Mouse (Mus musculus): ENCODE results near the gene Slc51b. TPM values are rescaled to one million over a fixed set of nuclear protein-coding genes. Genes with fewer than 3 reads are reported as not detected.

Gene Slc51b
- polyA plus RNA-seq, 1 experiment from 2014 or later, result 16.4 TPM

DNA sequence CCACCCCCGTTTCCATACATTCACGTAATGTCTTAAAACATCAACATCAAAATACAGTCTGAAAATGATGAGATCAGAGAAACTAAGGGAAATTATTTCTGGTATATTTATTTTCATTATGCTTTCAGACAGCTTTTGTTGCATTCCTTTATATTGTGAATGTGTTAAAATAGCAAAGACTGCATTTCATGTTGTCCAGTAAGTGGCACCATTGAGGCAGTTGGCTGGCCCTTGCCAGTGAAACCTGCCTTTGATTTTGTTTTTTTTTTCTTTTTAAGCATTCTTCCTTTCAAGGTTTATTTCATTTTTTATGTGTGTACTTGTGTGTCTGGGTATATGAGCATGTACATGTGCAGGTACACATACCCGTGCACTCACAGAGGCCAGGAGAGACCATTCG, 21.9 kb upstream of the Slc51b start:
- Histone ChIP-seq H3K27ac (ENCODE audit: low read length) (no peak overlapping the region), H3K4me3 (ENCODE audit: low read length) (no peak overlapping the region), H3K9ac (ENCODE audit: low read depth, low read length) (no peak overlapping the region), H3K36me3 (ENCODE audit: control insufficient read depth, insufficient read depth, low read length) (peaks cover 21% of the 10 kb centered on the region), H3K9me3 (ENCODE audit: control insufficient read depth, low read length) (no peaks in the 10 kb centered on the region), H3K4me1 (ENCODE audit: control insufficient read depth, insufficient read depth, low read length) (no peaks in the 10 kb centered on the region), H3K4me2 (ENCODE audit: low read depth, low read length) (no peak overlapping the region), H3K27me3 (replicated peaks; ENCODE audit: control insufficient read depth, insufficient read depth, low read length) (no peaks in the 10 kb centered on the region)
- 94% methylated on average over 4 of the region's 4 CpGs for WGBS
- ATAC-seq, result no peak

DNA sequence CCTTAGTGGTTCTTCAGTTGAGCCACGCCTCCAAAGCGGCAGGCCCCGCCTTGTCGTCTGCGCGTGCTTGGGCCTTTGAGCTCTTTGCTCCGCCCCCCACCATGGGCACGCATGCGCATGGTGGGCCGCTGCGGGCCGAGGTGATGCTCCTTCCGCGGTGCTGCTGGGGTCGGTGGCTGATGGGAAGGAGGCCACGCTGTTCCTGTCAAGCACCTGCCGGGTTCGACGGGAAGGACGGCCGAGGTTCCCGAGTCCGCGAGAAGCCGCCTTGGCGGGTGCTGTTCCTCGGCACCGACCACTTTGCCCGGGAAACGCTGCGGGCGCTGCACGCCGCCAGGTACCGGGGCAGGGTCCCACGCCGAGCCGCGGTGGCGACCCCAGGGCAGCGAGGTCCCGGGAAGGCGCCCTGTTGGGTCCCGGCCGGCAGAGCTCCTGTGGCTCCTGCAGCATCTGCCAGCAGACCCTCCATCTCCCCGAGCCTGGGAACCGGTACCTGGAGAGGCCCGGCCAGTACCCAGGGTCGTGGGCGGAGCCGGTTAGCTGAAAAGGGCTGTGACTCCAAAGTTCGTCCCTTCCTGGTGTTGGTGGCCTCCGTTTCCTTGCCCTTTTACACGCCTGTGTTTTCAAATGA, 13.0 kb upstream of the Slc51b start, which contains the start of gene Mtfmt:
Gene Mtfmt (plus strand): TSS at position 112 of the 631 bp plus-strand sequence.
- Histone ChIP-seq H3K9ac (ENCODE audit: low read depth, low read length) (peak within 1 kb of the TSS; percentile 87), H3K4me3 (ENCODE audit: low read length) (peak within 1 kb of the TSS; percentile 99), H3K4me1 (ENCODE audit: control insufficient read depth, insufficient read depth, low read length) (no peaks in the 10 kb centered on the region), H3K9me3 (ENCODE audit: control insufficient read depth, low read length) (no peaks in the 10 kb centered on the region), H3K36me3 (ENCODE audit: control insufficient read depth, insufficient read depth, low read length) (0 out of 2 replicates have a peak, but pooled peaks cover under 1% of the 10 kb centered on the region), H3K27me3 (replicated peaks; ENCODE audit: control insufficient read depth, insufficient read depth, low read length) (0 out of 2 replicates have a peak, but pooled peaks cover 2% of the 10 kb centered on the region), H3K27ac (ENCODE audit: low read length) (peak within 1 kb of the TSS; percentile 51), H3K4me2 (ENCODE audit: low read depth, low read length) (peak within 1 kb of the TSS; percentile 56)
- under 1% methylated on average over 54 of the region's 54 CpGs for WGBS
- ATAC-seq, result peak; percentile 93

DNA sequence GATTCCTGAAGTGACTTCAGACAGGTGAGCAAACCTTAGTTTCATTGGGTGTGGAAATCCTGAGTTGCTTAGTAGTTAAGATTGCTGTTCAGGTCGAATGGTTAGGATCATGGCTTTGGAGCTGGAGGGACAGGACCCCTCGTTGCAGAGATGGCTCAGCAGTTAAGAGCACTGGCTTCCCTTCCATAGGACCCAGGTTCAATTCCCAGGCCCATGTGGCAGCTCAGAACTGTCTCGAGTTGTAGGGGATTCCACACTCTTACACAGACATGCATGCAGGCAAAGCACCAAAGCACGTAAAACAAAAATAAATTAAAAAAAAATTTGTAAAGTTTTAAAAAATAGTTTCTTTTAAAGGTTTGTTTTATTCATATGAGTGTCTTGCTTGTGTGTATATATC, 12.5 kb upstream of the Slc51b start:
- Histone ChIP-seq H3K27me3 (replicated peaks; ENCODE audit: control insufficient read depth, insufficient read depth, low read length) (0 out of 2 replicates have a peak, but pooled peaks cover 2% of the 10 kb centered on the region), H3K36me3 (ENCODE audit: control insufficient read depth, insufficient read depth, low read length) (no peaks in the 10 kb centered on the region), H3K4me3 (ENCODE audit: low read length) (no peak overlapping the region), H3K9me3 (ENCODE audit: control insufficient read depth, low read length) (no peaks in the 10 kb centered on the region), H3K27ac (ENCODE audit: low read length) (no peak overlapping the region), H3K4me2 (ENCODE audit: low read depth, low read length) (no peak overlapping the region), H3K4me1 (ENCODE audit: control insufficient read depth, insufficient read depth, low read length) (no peaks in the 10 kb centered on the region), H3K9ac (ENCODE audit: low read depth, low read length) (no peak overlapping the region)
- ATAC-seq, result peak; percentile 36
- 71% methylated on average over 4 of the region's 4 CpGs for WGBS

DNA sequence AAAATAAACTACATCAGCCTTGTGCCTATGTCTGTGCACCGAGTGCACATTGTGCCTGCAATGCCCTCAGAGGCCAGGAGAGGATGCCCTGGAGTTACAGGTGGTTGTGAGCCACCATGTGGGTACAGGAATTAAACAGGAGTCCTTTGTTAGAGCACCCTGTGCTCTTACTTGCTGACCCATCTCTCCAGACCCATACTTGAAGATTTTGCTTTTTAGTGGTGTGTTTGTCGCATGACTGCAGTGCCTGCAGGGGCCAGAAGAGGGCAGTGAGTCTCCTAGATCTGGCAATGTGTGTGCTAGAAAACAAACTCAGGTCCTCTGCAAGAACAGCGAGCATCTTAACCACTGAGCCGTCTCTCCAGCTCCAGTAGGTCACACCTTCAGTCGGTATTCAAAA, 11.4 kb upstream of the Slc51b start:
- 67% methylated on average over 5 of the region's 5 CpGs for WGBS
- Histone ChIP-seq H3K4me3 (ENCODE audit: low read length) (no peak overlapping the region), H3K4me2 (ENCODE audit: low read depth, low read length) (no peak overlapping the region), H3K9me3 (ENCODE audit: control insufficient read depth, low read length) (no peaks in the 10 kb centered on the region), H3K27ac (ENCODE audit: low read length) (no peak overlapping the region), H3K27me3 (replicated peaks; ENCODE audit: control insufficient read depth, insufficient read depth, low read length) (0 out of 2 replicates have a peak, but pooled peaks cover 2% of the 10 kb centered on the region), H3K9ac (ENCODE audit: low read depth, low read length) (no peak overlapping the region), H3K36me3 (ENCODE audit: control insufficient read depth, insufficient read depth, low read length) (no peaks in the 10 kb centered on the region), H3K4me1 (ENCODE audit: control insufficient read depth, insufficient read depth, low read length) (no peaks in the 10 kb centered on the region)
- ATAC-seq, result no peak

DNA sequence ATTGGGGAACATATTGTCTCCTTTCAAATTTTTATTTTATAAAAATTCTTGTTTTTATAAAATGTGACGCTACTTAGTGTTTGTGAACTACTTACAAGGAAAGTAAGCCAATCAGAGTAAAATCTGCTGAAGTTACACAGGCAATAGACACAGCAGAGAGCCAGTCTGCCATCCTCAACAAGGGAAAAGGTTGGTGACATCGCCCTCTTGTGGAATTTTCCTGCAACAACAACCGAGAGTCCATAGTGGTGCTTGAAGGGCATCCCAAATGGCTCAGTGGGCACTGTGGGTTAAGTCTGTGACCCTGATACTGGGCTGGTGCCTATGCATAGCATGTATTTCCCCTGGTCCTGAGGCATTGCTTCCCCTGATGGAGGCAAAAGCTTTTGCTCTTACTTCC, 9.5 kb upstream of the Slc51b start:
- 1% methylated on average over 3 of the region's 3 CpGs for WGBS
- Histone ChIP-seq H3K27me3 (replicated peaks; ENCODE audit: control insufficient read depth, insufficient read depth, low read length) (0 out of 2 replicates have a peak, but pooled peaks cover 2% of the 10 kb centered on the region), H3K4me3 (ENCODE audit: low read length) (no peak overlapping the region), H3K36me3 (ENCODE audit: control insufficient read depth, insufficient read depth, low read length) (no peaks in the 10 kb centered on the region), H3K4me2 (ENCODE audit: low read depth, low read length) (no peak overlapping the region), H3K9ac (ENCODE audit: low read depth, low read length) (no peak overlapping the region), H3K9me3 (ENCODE audit: control insufficient read depth, low read length) (no peaks in the 10 kb centered on the region), H3K4me1 (ENCODE audit: control insufficient read depth, insufficient read depth, low read length) (no peaks in the 10 kb centered on the region), H3K27ac (ENCODE audit: low read length) (no peak overlapping the region)
- no peak for ATAC-seq

DNA sequence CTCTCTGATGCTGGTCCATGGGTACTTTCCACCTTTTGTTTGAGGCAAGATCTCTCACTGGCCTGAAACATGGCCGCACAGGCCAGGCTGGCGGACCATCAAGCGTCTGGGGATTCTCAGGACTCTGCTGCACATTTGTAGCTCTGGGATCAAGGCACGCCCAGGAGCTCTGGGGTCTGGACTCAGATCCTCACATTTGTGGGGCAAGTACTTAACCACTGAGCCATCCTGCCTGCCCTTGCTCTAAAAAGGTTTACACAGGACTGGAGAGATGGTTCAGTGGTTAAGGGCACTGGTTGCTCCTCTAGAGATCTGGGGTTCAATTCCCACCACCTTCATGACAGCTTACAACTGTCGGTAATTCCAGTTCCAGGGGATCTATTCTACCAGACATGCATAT, 8.2 kb upstream of the Slc51b start:
- H3K4me2 ChIP-seq (ENCODE audit: low read depth, low read length), result no peak overlapping the region
- no peaks in the 10 kb centered on the region for H3K36me3 ChIP-seq (ENCODE audit: control insufficient read depth, insufficient read depth, low read length)
- ATAC-seq, result no peak
- 0 out of 2 replicates have a peak, but pooled peaks cover 2% of the 10 kb centered on the region for H3K27me3 ChIP-seq (replicated peaks; ENCODE audit: control insufficient read depth, insufficient read depth, low read length)
- WGBS, result 94% methylated on average over 5 of the region's 5 CpGs
- H3K4me1 ChIP-seq (ENCODE audit: control insufficient read depth, insufficient read depth, low read length), result no peaks in the 10 kb centered on the region
- H3K9me3 ChIP-seq (ENCODE audit: control insufficient read depth, low read length), result no peaks in the 10 kb centered on the region
- no peak overlapping the region for H3K4me3 ChIP-seq (ENCODE audit: low read length)
- H3K27ac ChIP-seq (ENCODE audit: low read length), result no peak overlapping the region
- no peak overlapping the region for H3K9ac ChIP-seq (ENCODE audit: low read depth, low read length)

DNA sequence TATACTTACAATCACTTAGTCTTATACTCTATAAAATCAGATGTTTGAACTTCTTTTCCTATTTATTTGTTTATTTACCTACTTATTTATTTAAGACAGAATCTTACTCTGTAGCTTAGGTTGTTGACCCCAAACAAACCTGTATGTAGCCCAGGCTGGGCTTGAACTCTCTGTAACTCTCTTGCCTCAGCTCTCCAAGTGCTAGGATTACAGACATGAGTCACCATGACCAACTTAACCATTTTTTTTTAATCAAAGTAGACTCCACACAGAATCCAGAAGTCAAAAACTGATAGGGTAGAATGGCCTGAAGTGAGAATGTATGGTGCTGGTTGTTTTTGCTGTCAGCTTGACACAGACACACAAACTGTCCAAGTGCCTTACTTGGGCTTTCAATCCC, 7.6 kb upstream of the Slc51b start:
- Histone ChIP-seq H3K4me3 (ENCODE audit: low read length) (no peak overlapping the region), H3K27me3 (replicated peaks; ENCODE audit: control insufficient read depth, insufficient read depth, low read length) (0 out of 2 replicates have a peak, but pooled peaks cover 2% of the 10 kb centered on the region), H3K27ac (ENCODE audit: low read length) (no peak overlapping the region), H3K4me2 (ENCODE audit: low read depth, low read length) (no peak overlapping the region), H3K4me1 (ENCODE audit: control insufficient read depth, insufficient read depth, low read length) (no peaks in the 10 kb centered on the region), H3K36me3 (ENCODE audit: control insufficient read depth, insufficient read depth, low read length) (no peaks in the 10 kb centered on the region), H3K9me3 (ENCODE audit: control insufficient read depth, low read length) (no peaks in the 10 kb centered on the region), H3K9ac (ENCODE audit: low read depth, low read length) (no peak overlapping the region)
- no peak for ATAC-seq

DNA sequence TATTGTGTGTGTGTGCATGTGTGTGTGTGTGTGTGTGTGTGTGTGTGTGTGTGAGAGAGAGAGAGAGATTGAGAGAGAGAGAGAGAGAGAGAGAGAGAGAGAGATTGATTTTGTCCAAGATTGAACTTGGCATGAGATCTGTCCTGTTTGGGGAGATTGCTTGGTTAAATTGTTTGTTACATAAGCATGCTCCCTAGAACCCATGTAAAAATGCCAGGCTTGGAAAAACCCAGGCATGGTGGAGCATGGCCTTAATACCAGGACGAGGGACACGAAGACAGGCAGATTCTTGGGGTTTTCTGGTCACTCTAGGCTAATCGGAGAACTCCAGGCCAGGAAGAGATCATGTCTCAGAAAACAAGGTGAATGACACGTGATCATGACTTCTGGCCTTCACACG, 5.2 kb upstream of the Slc51b start:
- Histone ChIP-seq H3K9ac (ENCODE audit: low read depth, low read length) (no peak overlapping the region), H3K4me1 (ENCODE audit: control insufficient read depth, insufficient read depth, low read length) (peaks cover 4% of the 10 kb centered on the region; the same call in 1 of the 2 replicates), H3K4me2 (ENCODE audit: low read depth, low read length) (no peak overlapping the region), H3K27me3 (replicated peaks; ENCODE audit: control insufficient read depth, insufficient read depth, low read length) (0 out of 2 replicates have a peak, but pooled peaks cover 1% of the 10 kb centered on the region), H3K9me3 (ENCODE audit: control insufficient read depth, low read length) (no peaks in the 10 kb centered on the region), H3K27ac (ENCODE audit: low read length) (peak overlapping the region; percentile 83), H3K4me3 (ENCODE audit: low read length) (no peak overlapping the region), H3K36me3 (ENCODE audit: control insufficient read depth, insufficient read depth, low read length) (no peaks in the 10 kb centered on the region)
- 84% methylated on average over 5 of the region's 5 CpGs for WGBS
- ATAC-seq, result no peak

DNA sequence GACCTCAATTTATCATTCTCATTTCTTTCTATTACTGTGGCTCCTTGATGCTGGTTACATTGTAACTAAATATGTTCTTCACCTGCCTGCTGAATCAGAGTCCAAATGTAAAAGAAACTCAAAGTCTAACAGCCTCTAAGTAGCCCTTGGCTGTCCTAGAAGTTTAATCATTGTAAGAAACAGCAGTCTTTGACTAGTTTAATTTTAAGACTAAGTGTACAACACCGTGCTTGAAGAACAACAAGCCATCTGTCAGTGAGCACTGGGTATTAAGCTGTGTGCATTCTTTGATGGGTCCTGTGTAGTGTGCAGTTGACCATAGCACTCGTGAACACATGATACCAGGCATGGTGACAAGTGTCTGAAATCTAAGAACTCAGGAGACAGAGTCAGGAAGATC, 4.8 kb upstream of the Slc51b start:
- Histone ChIP-seq H3K27ac (ENCODE audit: low read length) (peak overlapping the region; percentile 83), H3K4me3 (ENCODE audit: low read length) (no peak overlapping the region), H3K4me2 (ENCODE audit: low read depth, low read length) (no peak overlapping the region), H3K4me1 (ENCODE audit: control insufficient read depth, insufficient read depth, low read length) (peaks cover 4% of the 10 kb centered on the region; the same call in 1 of the 2 replicates), H3K9me3 (ENCODE audit: control insufficient read depth, low read length) (no peaks in the 10 kb centered on the region), H3K9ac (ENCODE audit: low read depth, low read length) (no peak overlapping the region), H3K27me3 (replicated peaks; ENCODE audit: control insufficient read depth, insufficient read depth, low read length) (no peaks in the 10 kb centered on the region), H3K36me3 (ENCODE audit: control insufficient read depth, insufficient read depth, low read length) (no peaks in the 10 kb centered on the region)
- peak; percentile 63 for ATAC-seq
- WGBS, result 56% methylated on average over 2 of the region's 2 CpGs

Measured in intestine, embryonic 16.5 days (tissue).